Mouse (Mus musculus): ENCODE data around the gene Nup210l.

Gene Nup210l

DNA sequence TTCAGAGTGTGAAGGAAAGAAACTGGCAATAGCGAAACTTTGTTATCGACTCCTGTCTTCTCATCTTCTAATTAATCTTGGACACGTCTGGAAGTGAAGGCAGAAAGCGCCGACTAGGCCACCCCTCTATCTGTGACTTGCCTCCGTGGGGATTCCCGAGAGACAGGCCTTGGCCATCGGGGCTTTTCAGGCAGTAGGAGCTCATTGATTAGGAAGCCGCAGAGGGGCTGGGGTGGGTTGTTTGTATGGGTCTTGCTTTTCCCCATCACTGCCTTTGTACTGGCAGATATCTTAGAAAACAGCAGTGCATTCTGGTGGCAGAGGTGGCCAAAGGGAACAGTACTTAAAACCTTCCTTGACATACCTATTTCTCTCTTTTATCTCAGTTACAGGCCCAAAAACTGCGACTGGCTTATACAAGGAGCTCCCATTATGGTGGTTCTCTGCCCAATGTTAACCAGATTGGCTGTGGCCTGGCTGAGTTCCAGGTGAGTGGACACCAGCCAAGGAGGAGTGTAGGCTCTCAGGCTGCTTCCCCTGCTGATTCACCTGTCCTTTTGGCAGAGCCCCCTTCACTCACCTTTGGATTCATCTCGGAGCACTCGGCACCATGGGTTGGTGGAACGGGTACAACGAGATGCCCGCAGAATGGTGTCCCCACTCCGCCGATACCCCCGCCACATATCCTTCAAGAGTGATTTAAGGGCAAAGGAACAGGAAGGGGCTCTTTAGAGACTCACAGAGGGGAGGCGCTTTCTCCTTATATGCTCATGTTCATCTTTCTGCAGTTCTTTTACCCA is 153.0 kb downstream of the Nup210l start:
- no peak for DNase-seq (ENCODE audit: low spot score)

DNA sequence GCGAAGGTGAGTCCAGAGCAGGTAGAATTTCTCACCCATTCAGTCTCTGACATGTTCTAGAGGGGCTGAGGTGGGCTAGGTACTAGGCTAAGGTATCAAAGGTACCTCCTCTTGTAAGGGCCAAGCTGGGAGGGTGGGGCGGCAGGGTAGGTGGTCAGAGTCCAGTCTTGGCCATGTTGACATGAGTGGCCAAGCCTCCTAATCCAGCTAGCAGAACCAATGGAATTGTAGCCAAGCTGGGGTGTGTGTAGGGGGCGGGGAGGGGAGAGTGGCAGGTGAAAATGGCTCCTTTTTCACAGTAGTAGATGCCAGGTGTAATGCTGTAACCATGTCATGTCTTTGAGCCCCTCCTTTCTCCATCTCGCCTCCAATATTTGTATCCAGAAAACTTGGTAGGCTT is 154.6 kb downstream of the Nup210l start:
- no peak for DNase-seq (ENCODE audit: low spot score)

Data from embryo, embryonic 10 days (tissue).